Mouse (Mus musculus) left cerebral cortex, postnatal 4 days (tissue): ENCODE results near the gene Cacfd1. TPM values are rescaled to one million over a fixed set of nuclear protein-coding genes. Genes with fewer than 3 reads are reported as not detected.
A peak's percentile ranks its signal among the peaks of the same experiment; 100 is the strongest.

Experiments used
- DNase-seq: peaks from one replicate; pipeline ENCODE4 v3.0.0-alpha.2; 2022
- intact Hi-C: fragments of 180-260 bp; cut with DNase I; formaldehyde crosslinking; loops from one replicate; pipeline ENCODE4 v1.15.1; 2025
- total RNA-seq, 2 experiments: library from RNA; stranded (reverse); gene quantifications; 2 replicates each; pipeline ENCODE4 v1.2.3; 2021

The Cacfd1 gene
- total RNA-seq, 2 experiments from 2014 or later: 73.1 to 80.5 TPM

- peak; percentile 32 for DNase-seq
- intact Hi-C loops: no loop called here
Observed at GRCm38 (mm10) chr2:27067996-27068395, 58.3 kb downstream of the Cacfd1 start.

- intact Hi-C loops: no loop called here
- peak; percentile 23 for DNase-seq
Observed at GRCm38 (mm10) chr2:27069646-27070045, 59.9 kb downstream of the Cacfd1 start.

- no peak for DNase-seq
- intact Hi-C loops: no loop called here
Observed at GRCm38 (mm10) chr2:27070247-27070813, 60.6 kb downstream of the Cacfd1 start.

Other genes starting within 250 kb of the Cacfd1 start
- gene Abo, start 144.9 kb upstream of the Cacfd1 start, total RNA-seq: not detected
- 10 to 100 TPM; 32.3 to 33.8 TPM for gene Surf6, start 107.0 kb upstream of the Cacfd1 start, total RNA-seq
- 10 to 100 TPM; 52.3 to 56.2 TPM for gene Med22, start 99.2 kb upstream of the Cacfd1 start, total RNA-seq
- 100 to 1,000 TPM; 422 to 425 TPM for gene Rpl7a, start 99.2 kb upstream of the Cacfd1 start, total RNA-seq
- 10 to 100 TPM; 34.8 to 35.1 TPM for gene Surf2, start 93.6 kb upstream of the Cacfd1 start, total RNA-seq
- 10 to 100 TPM; 69.5 to 72.4 TPM for gene Surf1, start 93.4 kb upstream of the Cacfd1 start, total RNA-seq
- 10 to 100 TPM; 61.0 to 67.1 TPM for gene Surf4, start 76.0 kb upstream of the Cacfd1 start, total RNA-seq
- gene Stkld1, start 75.9 kb upstream of the Cacfd1 start, total RNA-seq: under 1 TPM in 1 of 2 experiments, not detected in 1; 0.18 TPM
- gene Rexo4, start 45.5 kb upstream of the Cacfd1 start, total RNA-seq: 10 to 100 TPM; 50.9 to 61.6 TPM
- not detected for gene Adamts13, start 36.5 kb upstream of the Cacfd1 start, total RNA-seq
- 10 to 100 TPM; 23.3 to 27.5 TPM for gene Slc2a6, start 18.1 kb downstream of the Cacfd1 start, total RNA-seq
- gene Mymk, start 62.3 kb downstream of the Cacfd1 start, total RNA-seq: under 1 TPM in 1 of 2 experiments, not detected in 1; 0.42 TPM
- 10 to 100 TPM; 23.8 to 25.1 TPM for gene Adamtsl2, start 69.5 kb downstream of the Cacfd1 start, total RNA-seq
- gene Fam163b, start 132.6 kb downstream of the Cacfd1 start, total RNA-seq: 10 to 100 TPM; 55.8 to 61.9 TPM
- under 1 TPM; 0.30 to 0.58 TPM for gene Dbh, start 155.3 kb downstream of the Cacfd1 start, total RNA-seq
- 1 to 10 TPM; 5.2 to 7.3 TPM for gene Sardh, start 238.4 kb downstream of the Cacfd1 start, total RNA-seq